Mouse (Mus musculus) mature B cell (primary cell): ENCODE results near the gene Sec22c.

Experiments used
- in situ Hi-C: fragments of 300-500 bp; cut with MboI; formaldehyde crosslinking; loops from 2 replicates; pipeline ENCODE4 v1.14.3; 2019

Gene Sec22c

DNA sequence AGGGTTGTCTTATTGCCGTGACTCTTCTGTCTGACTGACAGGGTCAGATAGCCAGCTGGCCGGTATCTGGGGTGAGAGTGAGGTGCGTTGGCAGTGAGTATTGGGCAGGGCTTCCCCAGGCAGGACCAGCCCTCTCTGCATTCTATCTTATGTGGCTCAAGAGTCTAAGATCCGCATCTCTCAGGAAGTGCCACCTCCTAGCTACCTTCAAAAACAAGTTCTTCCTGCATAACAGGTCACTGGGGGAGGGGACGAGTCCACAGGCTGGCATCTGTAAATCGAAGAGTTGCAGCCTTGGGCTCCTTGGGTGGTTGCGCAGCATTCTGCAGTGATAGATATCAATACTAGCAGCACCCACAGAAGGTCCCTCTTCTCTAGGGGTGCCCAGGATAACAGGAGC lies 58.3 kb downstream of the Sec22c start:
- in situ Hi-C loops, result no loop called here

DNA sequence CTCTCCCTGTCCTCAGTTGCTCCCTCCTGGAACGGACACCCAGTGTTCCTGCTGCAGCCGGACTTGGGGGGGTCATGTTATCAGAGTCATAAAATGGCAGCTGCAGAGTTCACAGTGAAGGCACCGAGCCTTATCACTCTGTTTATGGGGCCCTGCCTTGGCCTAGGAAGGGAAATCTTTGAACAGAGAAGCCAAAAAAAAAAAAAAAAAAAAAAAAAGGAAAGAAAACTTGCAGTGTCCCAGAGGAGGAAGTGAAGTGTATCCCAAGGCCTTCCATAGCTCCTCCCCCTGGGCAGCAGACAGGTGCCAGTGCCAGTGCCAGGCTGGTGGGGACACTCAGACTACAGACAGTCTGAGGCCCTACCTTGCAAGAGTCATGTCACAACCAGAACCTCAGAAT lies 60.4 kb downstream of the Sec22c start:
- in situ Hi-C loops, result no loop called here

DNA sequence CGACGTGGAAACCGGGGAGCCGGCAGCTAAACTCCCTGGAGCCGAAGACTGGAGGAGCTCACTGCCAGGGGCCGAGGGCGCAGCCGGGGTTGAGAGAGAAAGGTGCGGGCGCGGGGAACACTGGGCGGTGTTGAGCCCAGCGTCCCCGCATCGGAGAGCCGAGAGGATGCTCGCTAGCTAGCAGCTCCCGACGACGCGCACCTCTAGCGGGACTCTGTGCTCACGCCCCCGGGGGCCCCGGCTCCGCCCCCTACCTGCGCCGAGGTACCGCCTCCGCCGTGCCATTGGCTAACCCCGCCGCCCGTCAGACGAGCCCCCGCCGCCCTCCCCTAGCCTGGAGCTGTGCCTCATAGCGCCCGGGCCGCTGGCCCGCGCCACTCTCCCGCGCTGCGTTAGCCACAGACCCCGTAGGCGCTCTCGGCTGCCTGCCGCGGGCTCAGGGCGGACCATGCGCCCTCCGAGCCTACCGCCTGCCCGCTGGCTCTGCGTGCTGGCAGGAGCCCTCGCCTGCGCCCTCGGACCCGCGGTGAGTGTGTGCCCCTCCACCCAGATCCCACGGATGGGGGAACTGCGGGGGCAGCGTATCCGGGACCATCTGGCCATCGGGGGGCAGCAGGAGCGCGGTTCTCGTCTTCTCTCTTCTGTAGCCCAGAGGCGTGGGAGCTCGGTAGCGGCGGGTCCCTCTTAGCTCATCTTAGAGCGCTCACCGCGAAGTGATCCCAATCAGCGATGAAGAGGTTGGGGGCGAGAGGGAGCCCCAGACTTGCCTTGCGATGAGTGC lies 62.7 kb downstream of the Sec22c start, which contains the start of gene Vipr1:
TSS of gene Vipr1 (plus strand) at position 316 of the 781 bp plus-strand sequence.
- in situ Hi-C loops, result no loop called here

DNA sequence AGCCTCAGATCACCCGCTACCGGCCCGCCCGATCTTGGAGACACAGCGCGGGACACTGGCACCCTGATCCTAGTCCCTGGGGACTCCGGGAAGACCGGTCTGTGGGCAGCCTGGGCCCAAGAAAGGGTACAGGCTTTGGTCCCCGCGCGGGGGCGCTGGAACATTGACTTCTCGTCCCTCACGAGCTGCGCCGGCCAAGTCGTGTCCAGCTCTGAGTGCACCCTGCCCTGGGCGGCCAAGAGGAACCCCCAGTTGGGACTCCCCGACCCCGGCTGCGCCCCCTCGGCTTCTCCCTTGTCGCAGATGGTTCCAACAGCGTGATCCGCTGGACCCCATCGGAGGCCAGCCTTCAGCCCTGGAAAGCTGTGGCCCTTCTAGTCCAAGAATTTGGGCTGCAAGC lies 63.3 kb downstream of the Sec22c start, which contains the start of gene Lyzl4:
TSS of gene Lyzl4 (minus strand) at position 96 of the 400 bp plus-strand sequence.
- in situ Hi-C loops, result no loop called here

DNA sequence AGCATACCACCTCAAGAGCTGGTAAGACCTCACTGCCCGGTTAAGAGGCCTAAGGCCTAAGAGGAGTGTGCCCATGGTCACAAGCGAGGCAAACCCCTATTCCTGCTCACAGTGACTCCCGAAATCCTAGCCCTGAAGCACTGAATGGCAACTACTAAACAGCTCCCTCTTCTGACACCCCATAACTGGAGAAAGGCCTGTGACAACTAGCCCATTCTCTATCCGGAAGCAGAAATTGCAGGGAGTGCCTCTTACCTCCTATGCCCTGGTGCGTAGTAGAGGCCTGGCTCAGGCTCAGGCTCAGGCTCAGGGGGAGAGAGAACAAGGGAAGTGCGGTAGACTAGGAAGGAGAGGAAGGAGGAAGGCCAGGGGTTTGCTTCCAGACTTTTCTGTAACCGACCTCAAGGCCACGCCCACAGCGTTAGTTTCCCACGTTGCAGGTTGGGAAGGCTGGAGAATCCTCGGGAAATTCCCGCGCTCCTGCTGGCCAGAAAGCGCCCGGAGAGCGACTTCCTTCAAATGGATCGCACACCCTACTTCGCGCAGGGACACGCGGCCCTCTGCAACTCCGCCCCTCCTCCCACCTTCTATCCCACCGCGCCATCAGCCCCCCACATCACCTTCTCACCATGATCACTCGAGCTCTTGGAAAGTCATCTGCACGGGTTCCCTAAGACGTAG lies 63.9 kb downstream of the Sec22c start:
- in situ Hi-C loops, result no loop called here

DNA sequence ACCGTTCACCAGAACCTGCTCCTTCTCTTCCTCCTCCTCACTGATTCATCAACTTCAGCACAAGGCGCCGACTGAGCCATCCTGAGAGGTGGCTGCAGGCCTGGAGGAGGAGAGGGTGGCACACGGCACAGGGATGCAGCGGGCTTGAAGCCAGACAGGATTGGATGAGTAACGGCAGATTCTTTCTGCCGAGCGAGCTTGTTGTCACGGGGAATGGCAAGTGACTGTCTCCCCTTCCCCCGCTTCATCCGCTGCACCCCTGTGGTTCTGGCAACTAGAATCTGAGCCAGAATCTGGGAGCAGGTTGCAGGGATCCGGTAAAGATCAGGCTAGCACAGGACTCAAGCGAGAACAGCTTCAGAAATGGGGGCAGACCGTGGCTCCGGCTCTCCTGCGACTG lies 65.5 kb downstream of the Sec22c start:
- in situ Hi-C loops, result no loop called here

DNA sequence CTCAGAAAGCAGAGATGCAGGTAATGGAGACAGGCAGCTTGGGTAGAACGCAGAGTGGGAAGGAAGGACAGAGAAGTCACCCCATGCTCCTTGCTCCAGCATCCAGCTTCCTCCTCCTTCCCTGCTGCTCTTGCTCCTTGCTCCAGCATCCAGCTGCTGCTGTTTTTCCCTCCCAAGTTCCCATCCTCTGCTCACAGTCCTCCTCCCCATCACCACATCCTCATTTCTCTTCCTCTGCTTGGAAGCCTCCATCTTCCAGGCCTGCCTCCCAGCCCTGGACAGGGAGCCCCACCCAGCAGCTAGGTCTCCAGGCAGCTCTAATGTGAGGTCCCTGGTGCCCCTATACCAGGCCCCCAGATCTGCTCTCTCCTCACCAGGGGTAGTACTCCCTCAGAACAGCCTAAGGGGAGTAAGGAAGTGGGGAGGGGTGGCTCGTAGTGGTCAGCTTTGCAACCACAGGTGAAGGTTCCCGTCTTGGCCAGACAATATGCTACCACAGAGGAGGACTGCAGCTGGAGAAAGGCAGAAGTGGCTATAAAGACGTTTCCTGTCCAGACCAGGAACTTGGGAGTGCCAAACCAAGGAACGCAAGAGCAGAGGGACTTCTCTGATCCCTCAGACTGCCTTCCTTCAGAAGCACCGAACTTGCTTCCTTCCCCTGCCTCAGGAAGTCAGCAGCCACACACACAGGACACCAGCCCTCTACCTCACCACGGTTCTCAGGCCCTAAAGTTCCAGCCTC lies 69.3 kb downstream of the Sec22c start:
- in situ Hi-C loops, result no loop called here

DNA sequence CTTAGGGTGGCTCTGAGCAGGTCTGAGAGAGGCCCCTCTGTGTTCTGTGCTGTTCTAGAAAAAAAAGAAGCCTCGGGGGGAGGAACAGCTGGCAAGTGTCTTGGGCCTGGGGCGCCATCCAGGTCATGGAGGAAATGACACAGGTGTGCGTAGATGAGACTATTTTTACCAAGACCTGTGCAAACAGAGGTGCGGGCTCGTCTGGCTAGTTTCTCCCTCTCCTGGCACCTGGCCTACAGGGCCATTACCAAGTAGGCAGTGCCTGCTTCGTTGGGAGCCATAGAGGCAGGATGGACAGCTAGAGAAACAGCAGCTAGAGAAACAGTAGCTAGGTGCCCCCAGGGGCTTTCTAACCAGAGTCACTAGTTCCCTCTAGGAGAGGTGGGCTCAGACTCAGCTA lies 72.0 kb downstream of the Sec22c start:
- in situ Hi-C loops, result no loop called here

DNA sequence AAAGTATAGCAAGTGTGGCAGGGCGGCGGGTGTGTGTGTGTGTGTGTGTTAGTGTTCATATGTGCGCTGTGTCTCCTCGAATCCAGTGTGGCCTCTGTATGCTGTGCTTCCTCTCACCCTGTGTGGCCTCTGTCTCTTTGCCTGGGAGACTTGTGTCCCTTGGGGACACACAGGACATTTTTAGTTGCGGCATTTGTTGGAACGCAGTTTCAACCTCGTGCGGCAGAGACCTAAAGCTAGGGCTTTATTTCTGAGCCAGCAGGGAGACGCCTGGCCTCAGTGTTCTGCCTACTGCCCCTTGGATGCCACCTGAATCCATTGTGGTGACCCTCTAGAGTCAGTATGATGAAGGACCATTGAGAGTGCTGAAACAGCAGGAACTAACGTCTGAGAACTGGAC lies 72.4 kb downstream of the Sec22c start:
- in situ Hi-C loops, result no loop called here

DNA sequence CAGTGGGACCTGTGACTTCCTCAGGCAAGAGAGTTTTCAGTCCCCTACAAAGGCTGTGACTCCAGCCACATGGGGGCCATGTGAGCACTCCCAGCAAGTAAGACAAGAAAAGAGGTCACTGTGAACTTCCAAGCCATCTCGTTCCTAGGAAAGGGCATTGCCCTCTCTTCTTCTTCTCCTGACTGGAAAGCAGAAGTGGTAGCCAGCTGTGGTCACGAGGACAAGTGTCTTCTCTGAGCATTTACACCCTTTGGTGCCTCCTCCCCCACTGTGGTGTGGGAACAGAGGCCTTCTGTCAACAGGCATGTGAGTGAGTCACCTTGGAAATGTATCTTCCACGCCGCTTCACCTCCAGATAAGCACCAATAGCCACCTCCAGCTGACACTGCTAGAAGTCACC lies 73.3 kb downstream of the Sec22c start:
- in situ Hi-C loops, result no loop called here

DNA sequence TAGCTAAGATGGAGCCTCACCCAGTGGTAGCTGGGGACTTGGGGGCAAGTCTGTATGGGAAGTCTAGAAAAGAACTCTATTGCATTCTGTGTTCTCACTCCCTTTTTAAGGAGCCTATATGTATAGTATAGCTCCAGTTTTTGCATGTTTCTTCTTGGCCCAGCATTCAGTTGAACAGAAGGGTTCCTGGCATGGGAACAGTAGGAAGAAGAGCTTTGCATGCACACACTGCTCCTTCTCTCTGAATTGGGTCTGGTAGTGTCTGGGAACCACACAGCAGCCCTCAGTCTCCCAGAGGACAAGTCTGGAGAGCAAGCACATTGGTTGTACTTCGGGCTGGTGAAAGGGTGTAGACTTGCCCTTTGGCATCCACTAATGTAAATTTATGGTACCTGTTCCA lies 74.7 kb downstream of the Sec22c start:
- in situ Hi-C loops, result no loop called here
